Mouse (Mus musculus): ENCODE results near the gene Ston2.

DNA sequence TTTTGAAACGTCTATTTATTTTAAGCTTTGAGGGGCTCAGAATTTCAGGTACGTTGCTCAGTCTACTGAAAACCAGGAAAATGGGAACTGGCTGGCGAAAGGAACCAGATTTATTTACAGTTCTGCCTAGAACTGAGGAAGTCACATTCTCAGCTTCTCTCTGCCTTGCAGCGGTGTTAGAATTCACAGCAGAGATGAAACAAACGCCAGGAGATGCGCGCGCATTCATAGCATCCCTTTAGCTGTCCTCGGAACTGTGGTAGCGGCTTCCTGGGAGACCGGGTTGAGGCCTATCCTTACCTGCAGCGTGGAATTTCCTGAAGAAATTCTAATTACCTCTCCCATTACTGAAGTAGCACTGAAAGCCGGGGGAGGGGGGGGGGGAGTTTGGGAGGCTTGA is 181.5 kb downstream of the Ston2 start:
- TF ChIP-seq GATA1 (IDR thresholded peaks at IDR 0.05; ENCODE audit: low read length) (no peak), TAL1 (IDR thresholded peaks at IDR 0.05; ENCODE audit: low read length) (no peak)
